Mouse (Mus musculus) kidney, adult 11 months (tissue): ENCODE measurements around the gene Calcb.
A peak's percentile ranks its signal among the peaks of the same experiment; 100 is the strongest.
"Not testable (repeated sequence)": the region's sequence is repeated elsewhere in the genome, so short reads cannot be mapped to it uniquely, and the experiment has no call there.

Experiments
- DNase-seq: peaks from one replicate; pipeline ENCODE4 v3.0.0; 2022

Calcb gene

DNA sequence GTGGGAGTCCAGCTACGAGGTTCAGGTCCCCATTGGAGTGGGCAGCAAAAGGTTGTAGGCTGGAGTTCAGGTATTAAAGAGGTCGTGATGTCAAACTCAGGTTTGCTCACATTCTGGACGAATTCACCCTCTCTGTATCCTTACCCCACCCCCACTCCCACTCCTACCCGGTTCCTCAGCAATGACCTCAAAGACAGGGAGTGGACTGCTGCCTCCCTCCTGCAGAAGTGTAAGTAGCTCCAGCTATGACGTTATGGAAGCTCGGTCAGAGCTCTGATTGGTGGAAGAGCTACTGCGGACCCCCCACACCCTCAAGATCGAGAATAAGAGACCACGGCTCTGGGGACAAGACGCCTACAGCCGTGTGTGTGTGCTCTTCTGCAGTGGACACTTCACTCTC, at the start of gene Calcb:
Calcb (plus strand) TSS at position 344 of the 400 bp plus-strand sequence.
- DNase-seq = no peak

DNA sequence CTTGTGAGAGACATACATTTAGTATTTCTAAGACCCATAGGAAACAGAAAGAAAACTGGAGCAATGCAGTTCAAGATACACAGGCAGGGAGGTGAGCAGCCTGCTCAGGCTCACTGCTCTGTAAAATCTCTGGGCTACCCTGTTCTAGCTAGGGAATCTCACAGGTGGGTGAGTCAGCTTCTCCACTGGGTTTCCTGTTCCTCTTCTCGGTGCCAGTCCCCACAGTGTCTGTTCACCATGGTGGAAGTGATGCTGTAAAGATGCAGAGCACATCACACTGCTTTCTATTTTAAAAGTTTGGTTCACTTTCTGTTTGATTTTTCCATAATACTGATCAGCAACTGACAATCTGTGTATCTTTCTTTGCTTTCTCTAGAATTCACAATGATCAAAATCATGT, 47.0 kb upstream of the Calcb start:
- DNase-seq = no peak

DNA sequence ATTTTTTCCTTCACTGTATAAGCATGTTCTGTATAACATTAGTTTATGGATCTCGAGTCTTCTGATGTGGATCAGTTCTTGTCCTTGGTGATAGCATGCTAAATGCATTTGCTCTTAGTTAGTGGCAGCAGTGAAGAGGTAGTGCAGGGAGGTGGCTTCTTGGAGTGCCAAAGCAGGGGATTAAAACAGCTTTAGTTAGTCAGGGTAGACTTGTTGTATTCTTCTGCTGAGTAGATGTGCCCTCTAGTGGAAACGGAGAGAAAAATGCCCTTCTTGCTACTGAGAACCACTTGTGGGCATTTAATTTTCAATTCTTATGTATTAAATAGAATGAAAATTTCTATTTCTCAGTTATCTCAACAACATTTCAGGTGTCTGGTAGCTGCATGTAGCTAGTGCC, 45.7 kb upstream of the Calcb start:
- DNase-seq = no peak

DNA sequence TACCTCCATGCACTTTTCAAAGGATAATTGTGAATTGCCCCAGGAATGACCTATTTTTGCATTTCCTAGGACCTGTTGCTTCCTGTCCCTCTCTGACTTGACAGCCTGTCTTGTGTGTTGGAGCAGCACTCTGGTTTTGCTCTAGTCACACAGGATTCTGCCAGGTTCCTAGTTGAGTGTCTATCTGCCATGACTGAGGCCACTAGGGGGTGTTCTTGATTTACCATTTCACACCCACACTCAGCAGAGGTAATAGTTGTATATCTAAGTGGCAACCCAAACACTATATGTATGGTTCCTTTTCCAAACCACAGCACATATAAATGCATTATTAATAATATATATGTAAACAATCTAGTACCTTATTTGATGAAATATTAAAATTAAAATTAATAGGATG, 26.1 kb upstream of the Calcb start:
- no peak for DNase-seq

DNA sequence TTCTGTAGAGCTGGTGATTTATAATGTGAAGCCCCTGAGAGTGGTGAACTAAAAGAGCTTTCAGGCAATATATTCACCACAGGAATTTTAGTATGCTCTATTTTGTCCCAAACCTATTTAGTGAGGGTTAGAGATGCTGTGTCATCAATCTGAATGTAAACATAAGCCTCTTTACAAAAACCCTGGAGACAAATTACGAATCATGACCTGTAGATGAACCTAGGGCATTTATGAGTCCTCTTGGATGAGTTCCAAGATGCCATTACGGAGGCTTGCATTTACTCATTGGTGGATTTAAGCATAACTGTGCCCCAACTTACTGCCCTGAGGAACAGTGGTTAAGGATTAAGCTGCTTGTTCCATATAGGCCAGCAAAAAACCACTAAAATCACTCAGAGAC, 17.6 kb upstream of the Calcb start:
- no peak for DNase-seq

DNA sequence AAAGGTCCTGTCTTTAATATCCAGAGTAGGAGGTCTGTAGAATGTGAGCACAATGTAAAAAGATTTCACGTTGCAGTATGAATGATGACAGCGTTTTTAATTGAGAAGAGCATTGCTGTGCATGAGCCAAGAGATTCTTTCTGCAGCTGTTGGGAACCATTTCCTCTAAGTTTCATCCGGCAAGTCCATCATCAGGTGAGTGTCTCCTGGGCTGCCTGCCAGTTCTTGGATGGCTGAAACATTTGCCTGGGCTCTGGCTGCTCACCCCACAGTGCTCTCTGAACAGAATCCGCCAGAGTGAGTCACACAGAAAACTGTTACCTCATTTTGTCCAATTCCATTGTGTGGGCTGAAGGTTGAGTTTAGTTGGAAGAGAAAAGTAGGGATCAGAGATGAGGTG, 11.7 kb upstream of the Calcb start:
- no peak for DNase-seq

DNA sequence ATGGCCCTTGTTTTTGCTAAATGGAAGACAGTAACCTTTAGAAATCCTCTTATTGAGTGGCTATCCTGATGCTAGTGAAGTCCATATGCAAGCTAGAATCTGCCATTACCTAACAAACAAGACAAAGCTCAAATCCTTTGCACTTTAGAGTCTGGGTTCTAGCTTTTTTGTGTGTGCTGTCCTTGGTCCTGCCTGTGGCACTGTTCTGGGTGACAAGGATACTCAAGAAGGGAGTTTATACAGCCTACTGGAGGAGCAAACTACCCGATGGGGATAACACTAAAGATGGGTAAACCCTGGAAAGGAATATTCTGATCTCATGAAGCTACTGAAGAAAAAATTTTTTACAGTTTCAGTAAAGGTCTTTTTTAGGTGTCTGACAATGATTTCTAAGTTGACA, 11.0 kb upstream of the Calcb start:
- no peak for DNase-seq

DNA sequence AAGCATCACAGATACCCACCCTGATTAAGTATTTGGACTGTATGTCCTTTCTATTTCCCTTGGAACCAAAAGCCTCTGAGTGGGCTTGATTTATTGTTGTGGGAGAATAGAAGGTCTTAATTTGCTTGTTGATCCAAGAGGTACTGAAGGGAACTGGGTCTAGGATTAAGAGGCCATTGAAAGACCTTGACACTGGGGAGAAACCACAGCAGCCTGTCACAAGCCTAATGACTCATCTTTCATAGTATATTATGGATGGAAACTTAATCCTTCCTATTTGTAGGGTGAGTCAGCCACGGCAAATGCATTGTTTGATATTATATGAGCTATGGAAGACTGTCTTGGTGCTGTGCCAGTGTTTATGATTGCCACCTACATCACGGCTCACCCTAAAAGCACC, 8.0 kb upstream of the Calcb start:
- no peak for DNase-seq

DNA sequence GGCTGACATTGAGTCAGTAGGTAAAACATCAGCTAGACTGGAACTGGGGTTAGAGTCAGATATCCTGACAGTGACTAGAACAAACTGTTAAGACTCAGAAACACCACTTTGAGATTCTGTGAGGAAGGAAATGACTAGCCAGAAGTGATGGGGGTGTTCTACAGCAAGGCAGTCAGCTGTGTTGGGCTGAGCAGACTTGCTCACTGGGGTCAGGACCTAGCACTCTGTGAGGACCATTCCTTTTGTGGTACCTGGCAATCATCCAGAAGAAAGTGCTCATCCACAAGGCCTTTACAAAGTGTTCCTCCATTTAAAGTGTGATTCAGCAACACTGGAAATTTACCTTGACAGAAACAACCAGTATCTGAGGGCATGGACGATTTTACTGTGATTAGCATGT, 5.9 kb upstream of the Calcb start:
- no peak for DNase-seq

DNA sequence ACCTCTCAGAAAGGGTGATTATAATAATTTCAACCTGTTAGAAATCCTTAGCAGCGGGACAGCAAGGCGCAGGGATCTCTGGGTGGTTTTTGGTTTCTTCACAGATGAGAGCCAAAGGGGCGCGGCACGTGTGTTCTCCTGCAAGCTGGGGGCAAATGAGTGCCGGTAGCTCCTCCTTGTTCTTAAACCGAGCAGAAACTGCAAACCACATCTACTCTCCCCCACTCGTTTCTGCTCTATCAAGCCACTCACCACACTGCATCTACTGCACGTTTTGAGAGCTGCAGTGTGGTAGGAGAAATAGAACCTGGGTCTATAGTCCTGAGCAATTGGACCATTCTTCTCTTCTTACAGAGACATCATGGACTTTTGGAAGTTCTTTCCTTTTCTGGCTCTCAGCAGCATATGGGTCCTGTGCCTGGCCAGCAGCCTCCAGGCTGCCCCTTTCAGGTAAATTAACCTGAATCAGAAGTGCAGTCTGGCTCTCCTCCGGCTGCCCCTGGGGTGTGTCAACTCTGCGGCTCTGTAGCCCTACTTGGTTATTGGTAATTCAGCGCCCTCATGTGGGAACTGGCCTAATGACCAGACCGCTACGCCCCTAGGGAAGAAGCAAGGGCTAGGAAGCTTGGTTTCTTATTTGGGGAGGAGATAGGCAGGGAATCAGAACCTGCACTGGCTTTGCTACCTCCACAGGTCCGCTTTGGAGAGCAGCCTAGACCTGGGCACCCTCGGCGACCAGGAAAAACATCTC, 1.1 kb downstream of the Calcb start:
- DNase-seq = peak; percentile 6

DNA sequence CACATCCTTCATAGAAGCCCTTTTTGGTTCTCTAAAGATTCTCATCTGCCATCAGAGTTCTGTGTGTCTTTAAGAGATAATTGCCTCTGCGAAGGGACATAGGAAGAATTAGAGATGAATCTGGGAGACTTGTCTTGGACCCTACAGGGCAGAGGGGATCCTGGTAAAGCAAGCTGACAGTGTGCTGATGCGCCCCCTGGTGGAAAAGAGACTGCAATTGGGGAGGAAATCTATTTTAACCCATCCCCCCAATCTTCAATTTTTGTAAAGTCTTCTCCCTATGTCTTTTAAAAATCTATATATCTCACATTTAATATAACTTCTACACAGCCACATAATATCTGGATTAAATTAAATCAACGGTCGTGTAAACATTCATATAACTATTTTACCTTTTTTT, 11.3 kb downstream of the Calcb start:
- DNase-seq = not testable (repeated sequence)

DNA sequence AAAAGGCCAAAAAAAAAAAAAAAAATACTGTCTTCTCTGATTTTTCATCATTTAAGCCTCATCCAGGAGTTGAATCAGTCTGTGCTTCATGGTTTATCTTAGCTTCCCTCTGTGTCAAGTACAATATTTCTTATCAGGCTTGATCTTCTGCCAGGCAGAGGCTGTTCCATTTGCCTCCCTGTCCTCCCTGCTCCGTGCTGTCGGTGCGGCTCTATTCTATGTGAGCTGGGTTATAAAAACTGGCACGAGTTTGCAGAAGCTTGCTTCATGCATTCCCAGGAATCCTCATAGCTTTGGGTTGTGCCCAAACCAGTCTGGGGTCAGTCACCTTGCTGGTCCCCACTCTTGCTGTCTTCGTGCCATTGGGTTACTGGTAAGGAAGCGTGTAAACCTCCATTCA, 12.7 kb downstream of the Calcb start:
- no peak for DNase-seq

DNA sequence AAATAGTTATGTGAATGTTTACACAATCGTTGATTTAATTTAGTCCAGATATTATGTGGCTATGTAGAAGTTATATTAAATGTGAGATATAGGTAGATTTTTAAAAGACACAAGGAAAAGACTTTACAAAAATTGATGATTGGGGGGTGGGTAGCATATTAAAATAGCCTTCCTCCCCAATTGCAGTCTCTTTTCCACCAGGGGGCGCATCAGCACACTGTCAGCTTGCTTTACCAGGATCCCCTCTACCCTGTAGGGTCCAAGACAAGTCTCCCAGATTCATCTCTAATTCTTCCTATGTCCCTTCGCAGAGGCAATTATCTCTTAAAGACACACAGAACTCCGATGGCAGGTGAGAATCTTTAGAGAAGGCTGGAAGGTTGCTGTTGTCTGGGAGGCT, 13.3 kb downstream of the Calcb start:
- not testable (repeated sequence) for DNase-seq

DNA sequence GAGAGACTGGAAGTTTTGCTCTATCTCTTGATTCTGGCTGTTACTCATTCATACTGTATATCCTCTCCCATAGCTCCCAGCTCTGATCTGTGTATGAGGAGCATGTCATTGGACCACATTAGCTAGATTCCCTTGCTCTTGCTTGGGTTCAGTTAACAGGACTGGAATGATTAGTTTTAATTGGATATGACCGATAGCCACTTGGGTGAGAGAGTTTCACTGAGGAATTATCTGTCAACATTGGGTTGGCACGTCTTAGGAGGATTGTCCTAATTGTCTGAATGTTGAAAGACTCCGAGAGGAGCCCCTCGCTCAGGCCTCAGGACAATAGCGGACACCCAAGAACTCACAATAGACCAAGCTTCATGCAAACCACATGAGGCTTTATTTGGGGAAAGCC, 17.8 kb downstream of the Calcb start:
- no peak for DNase-seq

DNA sequence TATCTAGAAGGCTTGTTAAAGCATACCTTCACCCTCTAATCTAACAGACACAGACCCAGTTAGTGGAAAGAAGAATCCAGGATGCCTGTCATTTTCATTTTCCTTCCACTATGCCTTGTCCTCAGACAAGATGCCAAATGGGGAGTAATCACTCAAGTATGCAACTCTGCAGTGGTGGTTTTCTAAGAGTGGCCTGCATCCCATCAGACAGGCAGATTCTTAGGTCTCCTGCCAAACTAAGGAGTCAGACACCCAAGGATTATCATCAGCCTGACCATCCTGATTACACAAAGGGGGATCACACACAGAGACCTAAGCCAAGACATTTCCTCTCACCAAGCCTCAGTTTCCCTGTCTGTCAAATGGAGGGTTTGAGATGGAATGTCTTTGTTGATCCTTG, 19.7 kb downstream of the Calcb start:
- no peak for DNase-seq

DNA sequence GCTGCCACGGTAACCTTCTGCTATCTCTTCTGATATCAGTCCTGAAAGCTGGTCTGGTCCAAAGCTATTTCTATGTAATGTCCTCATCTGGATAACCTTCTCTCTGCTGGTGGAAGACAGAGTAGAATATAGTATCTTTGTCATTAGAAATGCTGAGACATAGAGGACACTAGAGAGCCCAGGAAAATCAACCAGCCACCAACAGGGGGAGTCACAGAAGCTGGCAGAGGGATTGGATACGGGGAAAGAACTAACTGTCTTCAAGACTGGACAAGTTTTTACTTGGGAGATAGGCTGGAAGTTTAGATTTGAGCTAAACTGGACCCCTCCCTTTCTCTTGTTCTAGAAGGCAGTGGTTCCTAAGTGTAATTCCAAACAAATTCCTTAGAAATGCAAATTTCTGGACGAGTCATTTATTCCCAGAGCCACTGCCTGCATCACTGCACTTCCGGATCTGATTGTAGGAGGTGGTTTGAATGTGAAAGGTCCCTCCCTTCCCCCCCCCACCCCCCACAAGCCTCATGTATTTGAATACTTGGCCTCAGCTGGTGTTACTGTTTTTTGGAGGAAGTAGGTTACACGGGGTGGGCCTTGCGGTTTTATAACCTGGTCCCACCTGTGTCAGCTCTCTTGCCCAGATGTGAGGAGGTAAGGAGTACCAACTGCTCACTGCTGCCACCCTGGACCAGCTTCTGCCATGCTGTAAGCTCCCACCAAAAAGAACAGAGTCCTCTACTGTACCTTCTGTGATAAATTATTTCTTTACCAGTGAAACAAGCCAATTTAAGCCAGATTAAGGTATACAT, 22.1 kb downstream of the Calcb start:
- DNase-seq = no peak

DNA sequence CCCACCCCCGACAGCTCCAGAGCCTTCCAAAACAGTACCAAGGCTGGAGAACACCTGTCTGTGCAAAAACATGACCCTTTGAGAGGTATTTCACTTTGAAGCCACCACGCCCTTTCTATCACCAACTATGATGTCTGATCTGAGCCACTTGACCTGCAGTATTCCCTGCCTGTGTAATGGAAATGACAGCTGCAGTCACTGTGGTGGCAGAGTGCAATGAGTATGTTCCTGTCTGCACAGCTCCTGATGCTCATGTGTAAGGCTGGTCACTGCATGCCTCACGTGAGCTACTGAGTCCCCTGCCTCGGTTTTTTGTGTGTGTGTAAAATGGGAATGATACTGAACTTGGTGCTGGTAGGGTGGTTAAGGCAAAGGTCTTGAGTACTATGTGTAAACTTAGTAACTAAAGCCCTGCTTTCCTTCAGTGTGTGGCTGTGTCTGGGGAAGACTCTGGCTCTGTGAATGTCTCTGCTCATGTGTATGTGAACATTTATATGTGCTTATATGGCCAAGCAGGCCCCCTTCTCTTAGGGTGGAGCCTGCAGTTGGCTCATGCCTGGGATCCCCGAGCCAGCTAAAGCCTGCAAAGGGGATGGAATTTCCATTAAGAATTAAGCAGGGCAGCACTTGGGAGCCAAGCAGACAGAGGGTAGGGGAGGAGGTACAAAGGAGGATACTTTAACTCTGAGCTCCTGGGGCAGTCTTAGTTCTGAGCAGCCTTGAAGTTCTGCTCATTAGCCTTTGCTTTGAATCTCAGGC, 24.8 kb downstream of the Calcb start, which contains the start of gene Insc:
Insc (plus strand) TSS at position 673 of the 759 bp plus-strand sequence.
- no peak for DNase-seq

DNA sequence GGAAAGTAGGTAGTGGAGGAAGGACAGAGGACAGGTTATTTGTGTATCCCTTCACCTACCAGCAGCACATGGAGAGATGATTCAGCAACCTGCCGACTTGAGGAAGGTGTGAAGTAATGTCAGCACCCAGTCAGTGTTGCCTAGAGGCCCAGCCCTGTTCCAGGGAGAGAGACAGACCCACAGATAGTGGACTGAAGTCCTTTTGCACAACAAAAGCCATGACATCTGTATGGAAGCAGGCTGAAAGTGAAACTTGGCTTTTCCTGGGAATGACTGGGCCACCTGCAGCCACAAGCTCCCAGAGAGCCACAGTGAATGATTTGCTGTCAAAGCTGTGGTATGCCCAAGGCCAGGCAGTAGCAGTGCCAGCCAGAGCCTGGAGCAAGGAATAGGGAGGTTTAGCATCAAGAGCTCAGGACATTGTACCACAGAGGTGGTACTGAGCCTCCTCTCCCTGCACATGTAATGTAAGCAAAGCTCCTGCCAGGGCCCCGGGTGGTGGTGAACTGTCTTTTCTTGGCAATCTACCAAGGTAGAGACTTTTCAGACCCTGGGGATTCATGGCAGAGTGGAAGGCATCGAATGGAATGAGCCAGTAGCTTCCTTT, 26.3 kb downstream of the Calcb start:
- no peak for DNase-seq

DNA sequence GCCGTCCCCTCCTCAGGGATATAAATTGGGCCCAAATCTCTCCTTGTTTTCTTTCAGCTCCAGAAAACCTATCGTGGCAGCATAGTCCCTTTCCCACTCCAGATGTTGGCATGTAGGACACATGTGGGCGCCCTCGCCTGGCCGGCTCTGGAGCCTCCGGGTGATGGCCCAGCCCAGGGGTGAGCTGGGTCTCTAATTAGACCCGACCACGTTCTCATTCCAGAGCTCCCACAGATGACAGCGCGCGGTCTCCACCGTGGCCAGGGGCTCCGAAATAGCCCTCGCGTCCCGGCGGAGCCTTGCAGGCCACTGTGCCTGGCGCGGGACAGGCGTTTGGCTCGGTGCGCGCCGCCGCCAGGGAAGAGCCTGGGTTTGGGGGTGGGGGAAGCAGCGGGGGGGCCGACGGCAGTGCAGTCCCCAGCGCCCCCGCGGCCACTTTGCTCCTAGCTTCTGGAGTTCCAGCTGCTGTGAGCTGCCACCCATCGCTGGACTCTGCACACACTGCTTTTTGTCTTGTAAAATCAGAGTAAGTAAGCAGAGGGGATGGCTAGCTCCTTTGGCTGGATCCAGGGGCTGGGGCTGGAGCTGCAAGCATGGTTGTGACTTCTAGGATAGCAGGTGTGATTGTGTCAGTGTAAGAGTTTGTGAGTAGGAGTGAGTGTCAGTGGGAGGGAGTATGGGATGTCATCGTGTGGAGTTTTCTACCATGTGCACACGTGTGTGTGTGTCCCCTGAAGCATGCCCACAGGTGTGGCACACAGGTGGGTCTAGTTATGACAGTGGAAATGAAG, 27.2 kb downstream of the Calcb start:
- no peak for DNase-seq

DNA sequence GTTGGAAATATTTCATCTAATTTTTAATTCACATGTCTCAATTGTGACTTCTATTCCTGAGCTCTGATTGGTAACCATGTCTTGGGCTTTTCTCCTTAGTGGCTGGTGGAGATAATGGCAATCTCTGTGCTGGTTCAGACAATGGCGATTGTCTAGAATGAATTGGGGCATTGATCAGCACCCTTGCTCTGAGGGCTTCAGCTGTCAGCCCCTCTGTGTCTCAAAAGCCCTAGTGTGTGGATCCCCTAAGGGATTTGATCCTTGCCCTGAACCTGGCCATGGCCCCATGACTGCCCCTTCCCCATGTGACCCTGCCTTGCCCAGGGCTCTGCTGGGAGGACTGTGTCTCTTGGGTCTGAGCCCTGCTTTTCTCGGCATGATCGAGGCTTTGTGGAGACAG, 29.2 kb downstream of the Calcb start:
- no peak for DNase-seq

DNA sequence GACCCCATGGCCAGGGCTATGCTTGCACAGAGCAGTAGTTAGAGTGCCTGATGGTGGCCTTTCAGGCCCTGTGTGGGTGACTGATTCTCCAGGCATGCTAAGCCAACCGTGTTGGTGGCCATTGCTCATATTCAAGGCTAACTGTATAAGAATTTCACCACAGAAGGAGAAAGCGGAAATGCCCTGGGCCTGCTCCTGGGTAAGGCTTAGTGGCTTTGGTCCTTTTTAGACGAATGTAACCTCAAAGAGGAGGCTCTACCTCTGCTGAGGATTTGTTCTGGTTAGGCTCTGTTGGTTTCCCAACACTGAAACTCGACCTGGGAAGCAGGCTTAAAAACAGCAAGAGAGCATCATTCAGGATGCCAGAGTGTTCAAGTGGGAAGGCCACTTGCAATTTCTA, 29.8 kb downstream of the Calcb start:
- DNase-seq = no peak

DNA sequence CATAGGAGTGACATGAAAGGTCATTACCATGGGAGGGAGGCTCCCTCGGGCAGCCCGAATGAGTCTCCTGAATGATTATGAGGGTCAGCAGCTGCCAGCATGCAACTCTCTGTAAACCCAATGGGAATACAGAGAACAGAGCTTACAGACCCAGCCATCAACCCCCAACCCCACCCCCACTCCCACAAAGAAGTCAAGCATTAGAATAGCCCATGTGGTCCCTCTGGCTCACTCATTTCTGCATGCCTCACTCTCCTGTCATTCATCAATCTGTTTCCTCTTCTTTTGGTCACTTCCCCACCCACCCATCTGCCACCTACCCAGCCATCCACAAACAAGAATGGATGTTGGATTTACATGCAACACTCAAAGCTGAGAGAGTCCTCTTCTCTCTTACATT, 35.0 kb downstream of the Calcb start:
- DNase-seq = no peak
